Mouse (Mus musculus) lung, adult 2 months (tissue): Measurements from ENCODE around the gene Dnajc4.

ENCODE experiments used
- CTCF ChIP-seq: fragments of 200-500 bp; IDR thresholded peaks from 2 replicates; pipeline ENCODE4 v1.5.1; 2011; ENCODE audit warnings: mild to moderate bottlenecking, low read length, control low read depth; ENCODE audit not compliant: insufficient read depth
- POLR2A ChIP-seq: fragments of 200-500 bp; IDR thresholded peaks from 2 replicates; pipeline ENCODE4 v1.6.1; 2011; ENCODE audit warnings: low read depth, mild to moderate bottlenecking, control low read depth, low read length, borderline replicate concordance; ENCODE audit errors: extremely low read depth

DNA sequence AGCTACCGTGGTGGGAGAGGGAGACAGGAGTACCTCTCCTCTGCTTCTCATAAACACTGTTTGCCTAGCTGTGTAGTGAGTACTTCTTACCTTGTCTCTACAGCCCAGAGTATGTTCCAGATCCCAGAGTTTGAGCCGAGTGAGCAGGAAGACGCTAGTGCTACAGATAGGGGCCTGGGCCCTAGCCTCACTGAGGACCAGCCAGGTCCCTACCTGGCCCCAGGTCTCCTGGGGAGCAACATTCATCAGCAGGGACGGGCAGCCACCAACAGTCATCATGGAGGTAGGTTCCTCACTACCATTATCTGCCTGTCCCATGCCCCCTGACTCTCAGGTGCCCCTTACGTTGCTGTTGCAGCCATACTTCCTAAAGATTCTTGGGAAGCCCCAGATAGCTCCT, 49.6 kb downstream of the Dnajc4 start:
- TF ChIP-seq CTCF: no peak
- TF ChIP-seq POLR2A: no peak
